Mouse (Mus musculus) MEL-GATA-1-ER (cell line): ENCODE results near the gene Cylc1.

ENCODE experiments used
- DNase-seq: peaks from one replicate; pipeline ENCODE4 v3.0.0-alpha.2; 2012; ENCODE audit warnings: low read depth; ENCODE audit errors: extremely low read depth

The Cylc1 gene

GRCm38 (mm10) chrX:111110118-111110517, at the start of gene Cylc1:
Cylc1 (plus strand) TSS chrX:111110418.
- DNase-seq = no peak

GRCm38 (mm10) chrX:111078680-111079079, 31.5 kb upstream of the Cylc1 start:
- peak; percentile 88 for DNase-seq

GRCm38 (mm10) chrX:111168040-111168439, 57.8 kb downstream of the Cylc1 start, which contains the start of gene Gm10112:
Gm10112 (plus strand) TSS chrX:111168340.
- no peak for DNase-seq
